Mouse (Mus musculus) heart, embryonic 15.5 days (tissue): ENCODE data around the gene Msmo1. TPM values are rescaled to one million over a fixed set of nuclear protein-coding genes. Genes with fewer than 3 reads are reported as not detected.
A peak's percentile ranks its signal among the peaks of the same experiment; 100 is the strongest.

Experiments
- ATAC-seq: fragments of 200-750 bp; cut with Nextera tagmentation; replicated peaks from 2 replicates; pipeline ENCODE4 v1.8.0; 2017; ENCODE audit warnings: low read depth, moderate TSS enrichment; ENCODE audit not compliant: insufficient number of reproducible peaks, insufficient read depth, low FRiP score
- H3K27ac ChIP-seq: fragments of 300-500 bp; sonication (generic); 2 replicates; pipeline ENCODE4 v1.5.1; 2015; ENCODE audit warnings: mild to moderate bottlenecking, inconsistent platforms
- H3K27me3 ChIP-seq: fragments of 300-500 bp; sonication (generic); 2 replicates; pipeline ENCODE4 v1.6.1; 2015; ENCODE audit warnings: inconsistent platforms
- H3K36me3 ChIP-seq: fragments of 300-500 bp; sonication (generic); 2 replicates; pipeline ENCODE4 v1.6.1; 2015; ENCODE audit warnings: mild to moderate bottlenecking, inconsistent platforms
- H3K4me1 ChIP-seq: fragments of 300-500 bp; sonication (generic); replicated peaks from 2 replicates; pipeline ENCODE4 v1.6.1; 2015; ENCODE audit warnings: inconsistent platforms
- H3K4me2 ChIP-seq: fragments of 300-500 bp; sonication (generic); 2 replicates; pipeline ENCODE4 v1.6.1; 2015; ENCODE audit warnings: inconsistent platforms, mild to moderate bottlenecking, moderate library complexity
- H3K4me3 ChIP-seq: fragments of 300-500 bp; sonication (generic); 2 replicates; pipeline ENCODE4 v1.5.1; 2015; ENCODE audit warnings: mild to moderate bottlenecking, inconsistent platforms
- H3K9ac ChIP-seq: fragments of 300-500 bp; sonication (generic); 2 replicates; pipeline ENCODE4 v1.6.1; 2015; ENCODE audit warnings: mild to moderate bottlenecking, inconsistent platforms
- H3K9me3 ChIP-seq: fragments of 300-500 bp; sonication (generic); replicated peaks from 2 replicates; pipeline ENCODE4 v1.6.1; 2016; ENCODE audit warnings: inconsistent platforms
- WGBS: fragments of 180-500 bp; shearing (Covaris S2); methylation state at CpG from one replicate; pipeline ENCODE4 v1.1.7; 2015; ENCODE audit warnings: mixed read lengths; 5-methylcytosine and 5-hydroxymethylcytosine counted together
- polyA plus RNA-seq: library from polyadenylated mRNA; unstranded; fragments of >200 nt; fragmentation: Nextera tagmentation; extraction: Ambion mirVana; gene quantifications from 2 replicates; pipeline ENCODE4 v1.2.1, GENCODE M21; 2015

Gene Msmo1
- polyA plus RNA-seq, 1 experiment from 2014 or later: 31.5 TPM

DNA sequence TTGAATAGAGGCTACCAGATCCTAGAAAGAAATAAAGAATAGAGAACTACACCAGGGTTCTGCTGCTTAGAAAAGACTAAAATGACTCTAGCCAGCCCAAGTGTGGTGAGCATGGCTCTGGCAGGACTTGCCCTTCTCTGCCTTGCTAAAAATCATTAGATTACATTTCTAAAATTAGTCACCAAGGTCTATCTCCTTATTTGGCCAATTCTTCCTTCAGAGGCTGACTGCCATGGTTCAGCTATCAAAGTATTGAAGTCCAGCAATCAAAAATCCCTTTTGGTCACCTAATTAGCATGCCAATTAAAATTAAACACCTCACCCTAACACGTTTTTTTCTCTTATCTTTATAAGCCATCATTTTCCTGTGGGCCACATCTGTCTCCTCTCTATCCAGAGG lies 22.0 kb downstream of the Msmo1 start:
- H3K4me1 ChIP-seq: no peaks in the 10 kb centered on the region
- no peaks in the 10 kb centered on the region for H3K27me3 ChIP-seq
- H3K4me2 ChIP-seq: no peak overlapping the region
- ATAC-seq: no peak
- no peak overlapping the region for H3K4me3 ChIP-seq
- no peak overlapping the region for H3K9ac ChIP-seq
- WGBS: 19% methylated on average over 1 of the region's 1 CpGs
- no peaks in the 10 kb centered on the region; the same call in 1 of the 2 replicates for H3K36me3 ChIP-seq
- H3K9me3 ChIP-seq: no peaks in the 10 kb centered on the region
- H3K27ac ChIP-seq: no peak overlapping the region

GRCm38 (mm10) chr8:64707481-64707880 lies 26.1 kb downstream of the Msmo1 start:
- H3K4me1 ChIP-seq: no peaks in the 10 kb centered on the region
- no peak overlapping the region for H3K9ac ChIP-seq
- no peaks in the 10 kb centered on the region for H3K9me3 ChIP-seq
- H3K4me2 ChIP-seq: no peak overlapping the region
- no peaks in the 10 kb centered on the region for H3K27me3 ChIP-seq
- H3K27ac ChIP-seq: no peak overlapping the region
- no peak for ATAC-seq
- no peaks in the 10 kb centered on the region for H3K36me3 ChIP-seq
- no peak overlapping the region for H3K4me3 ChIP-seq

- Histone ChIP-seq H3K9ac (no peak overlapping the region), H3K4me2 (no peak overlapping the region), H3K27ac (no peak overlapping the region), H3K36me3 (no peaks in the 10 kb centered on the region), H3K4me1 (no peaks in the 10 kb centered on the region), H3K9me3 (no peaks in the 10 kb centered on the region), H3K4me3 (no peak overlapping the region), H3K27me3 (no peaks in the 10 kb centered on the region)
- no peak for ATAC-seq
- WGBS: 51% methylated on average over 1 of the region's 1 CpGs
Measured at GRCm38 (mm10) chr8:64703191-64703590, 30.4 kb downstream of the Msmo1 start.

- Histone ChIP-seq H3K36me3 (no peaks in the 10 kb centered on the region), H3K27me3 (peaks cover 9% of the 10 kb centered on the region; the same call in 1 of the 2 replicates), H3K9ac (peak within 1 kb of the TSS; percentile 88), H3K9me3 (no peaks in the 10 kb centered on the region), H3K27ac (peak within 1 kb of the TSS; percentile 94), H3K4me1 (peaks cover 21% of the 10 kb centered on the region), H3K4me3 (peak within 1 kb of the TSS; percentile 88), H3K4me2 (peak within 1 kb of the TSS; percentile 88)
- ATAC-seq: peak; percentile 98
- WGBS: 0% methylated on average over 54 of the region's 54 CpGs
Measured at GRCm38 (mm10) chr8:64692651-64693201, 40.9 kb downstream of the Msmo1 start, which contains the start of gene Cpe. Gene Cpe (minus strand): TSS chr8:64693054.

DNA sequence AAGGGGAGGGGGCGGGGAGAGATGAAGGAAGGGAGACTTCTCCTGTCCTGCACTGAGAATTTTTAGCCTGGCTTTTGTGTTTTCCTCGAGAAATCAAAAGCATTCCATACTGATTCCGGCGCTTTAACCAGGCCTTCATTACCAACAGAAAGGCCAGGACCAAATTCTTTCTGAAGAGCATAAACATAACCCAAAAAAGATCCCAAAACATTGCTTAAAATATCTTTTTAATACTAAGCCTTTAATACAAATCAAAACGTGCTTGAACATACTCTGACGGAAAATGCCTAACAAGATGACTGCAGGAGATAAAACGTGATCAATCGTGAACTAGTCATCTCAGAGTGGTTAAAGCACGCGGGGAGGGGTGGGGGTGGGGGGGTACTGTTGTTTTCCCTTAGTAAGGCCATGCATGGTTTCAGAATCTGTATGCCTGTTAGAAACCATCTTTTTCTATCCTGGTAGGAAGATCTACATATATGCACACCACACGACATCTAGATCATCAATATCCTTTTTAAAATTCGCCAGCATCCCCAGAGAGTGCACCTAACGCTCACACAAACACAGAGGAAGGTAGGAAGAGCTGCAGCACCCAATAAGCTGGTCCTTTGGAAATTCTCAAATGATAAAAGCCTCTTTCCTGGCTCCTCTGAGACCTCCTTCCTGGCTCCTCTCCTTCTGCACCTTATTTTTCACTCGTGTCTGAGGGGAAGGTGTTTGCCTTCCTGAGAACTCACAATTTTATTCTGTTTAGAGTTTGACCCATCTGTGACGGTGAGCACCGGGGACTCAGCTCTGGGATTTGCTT lies 41.8 kb downstream of the Msmo1 start:
- Histone ChIP-seq H3K9ac (peak overlapping the region; percentile 88), H3K36me3 (no peaks in the 10 kb centered on the region), H3K27ac (peak overlapping the region; percentile 94)

DNA sequence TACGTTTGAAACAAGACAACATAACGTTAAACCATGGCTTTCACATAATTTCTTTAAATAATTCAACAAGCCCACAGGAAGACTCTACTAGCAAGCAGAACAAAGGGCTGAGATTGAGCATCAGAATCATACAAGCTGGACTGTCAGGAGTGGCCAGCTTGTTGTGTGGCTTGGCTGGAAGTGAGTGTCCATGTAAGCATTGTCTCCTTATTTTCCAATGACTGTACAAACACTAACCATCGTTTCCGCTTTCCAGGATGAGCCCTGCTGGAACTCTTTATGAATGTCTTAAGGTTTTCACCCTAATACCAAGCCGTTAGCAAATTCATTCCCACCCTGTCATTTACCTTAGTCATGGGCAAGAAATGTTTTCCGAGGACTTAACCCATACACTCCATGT lies 42.7 kb downstream of the Msmo1 start:
- Histone ChIP-seq H3K27ac (peak overlapping the region; percentile 1; the same call in 1 of the 2 replicates), H3K4me3 (no peak overlapping the region), H3K27me3 (peaks cover 9% of the 10 kb centered on the region; the same call in 1 of the 2 replicates), H3K9me3 (no peaks in the 10 kb centered on the region), H3K9ac (no peak overlapping the region), H3K36me3 (no peaks in the 10 kb centered on the region), H3K4me1 (peaks cover 26% of the 10 kb centered on the region), H3K4me2 (peak overlapping the region; percentile 88; the same call in 1 of the 2 replicates)
- ATAC-seq: no peak
- WGBS: 85% methylated on average over 6 of the region's 6 CpGs

More for the DNA sequence above, 41.8 kb downstream of the Msmo1 start:
- Histone ChIP-seq H3K4me3 (peak overlapping the region; percentile 88), H3K9me3 (no peaks in the 10 kb centered on the region), H3K27me3 (peaks cover 9% of the 10 kb centered on the region; the same call in 1 of the 2 replicates), H3K4me1 (peaks cover 22% of the 10 kb centered on the region), H3K4me2 (peak overlapping the region; percentile 88)
- no peak for ATAC-seq
- 15% methylated on average over 16 of the region's 16 CpGs for WGBS

GRCm38 (mm10) chr8:64690306-64690705 lies 43.3 kb downstream of the Msmo1 start:
- peaks cover 29% of the 10 kb centered on the region for H3K4me1 ChIP-seq
- ATAC-seq: no peak
- peaks cover 9% of the 10 kb centered on the region; the same call in 1 of the 2 replicates for H3K27me3 ChIP-seq
- H3K36me3 ChIP-seq: no peaks in the 10 kb centered on the region
- no peak overlapping the region for H3K4me3 ChIP-seq
- H3K4me2 ChIP-seq: no peak overlapping the region
- H3K9ac ChIP-seq: no peak overlapping the region
- WGBS: 77% methylated on average over 6 of the region's 6 CpGs
- H3K9me3 ChIP-seq: no peaks in the 10 kb centered on the region
- H3K27ac ChIP-seq: no peak overlapping the region; the same call in 1 of the 2 replicates

DNA sequence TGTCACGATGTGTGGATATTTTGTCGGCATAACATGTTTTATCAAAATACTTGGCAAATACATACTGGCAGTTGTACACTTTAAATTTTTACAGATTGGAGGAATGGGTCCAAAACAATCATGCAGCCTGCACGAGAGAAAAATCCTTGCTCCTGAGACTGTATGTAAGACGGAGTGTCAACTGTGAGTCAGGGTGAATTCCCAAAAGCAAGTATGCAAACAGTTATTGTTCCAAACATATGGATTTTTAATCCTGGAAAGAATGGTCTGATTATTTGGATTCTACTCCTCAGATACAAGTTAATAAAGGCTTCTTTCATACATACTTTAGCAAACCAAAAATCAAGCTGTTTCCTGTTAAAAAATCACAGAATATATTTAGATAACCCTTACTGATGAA lies 44.9 kb downstream of the Msmo1 start:
- Histone ChIP-seq H3K9me3 (no peaks in the 10 kb centered on the region), H3K36me3 (no peaks in the 10 kb centered on the region), H3K27me3 (peaks cover 3% of the 10 kb centered on the region; the same call in 1 of the 2 replicates), H3K4me3 (no peak overlapping the region), H3K27ac (0 out of 2 replicates have a peak overlapping the region, but pooled peaks have one; percentile 5), H3K9ac (no peak overlapping the region), H3K4me1 (peaks cover 29% of the 10 kb centered on the region), H3K4me2 (no peak overlapping the region)
- 48% methylated on average over 4 of the region's 4 CpGs for WGBS
- ATAC-seq: no peak

- Histone ChIP-seq H3K36me3 (no peaks in the 10 kb centered on the region), H3K4me1 (peaks cover 27% of the 10 kb centered on the region), H3K9ac (no peak overlapping the region), H3K4me2 (no peak overlapping the region), H3K9me3 (no peaks in the 10 kb centered on the region), H3K27me3 (no peaks in the 10 kb centered on the region), H3K4me3 (no peak overlapping the region), H3K27ac (peak overlapping the region; percentile 38)
- peak; percentile 42; the same call in 1 of the 2 replicates for ATAC-seq
- 19% methylated on average over 3 of the region's 3 CpGs for WGBS
Measured at GRCm38 (mm10) chr8:64688161-64688560, 45.4 kb downstream of the Msmo1 start.

DNA sequence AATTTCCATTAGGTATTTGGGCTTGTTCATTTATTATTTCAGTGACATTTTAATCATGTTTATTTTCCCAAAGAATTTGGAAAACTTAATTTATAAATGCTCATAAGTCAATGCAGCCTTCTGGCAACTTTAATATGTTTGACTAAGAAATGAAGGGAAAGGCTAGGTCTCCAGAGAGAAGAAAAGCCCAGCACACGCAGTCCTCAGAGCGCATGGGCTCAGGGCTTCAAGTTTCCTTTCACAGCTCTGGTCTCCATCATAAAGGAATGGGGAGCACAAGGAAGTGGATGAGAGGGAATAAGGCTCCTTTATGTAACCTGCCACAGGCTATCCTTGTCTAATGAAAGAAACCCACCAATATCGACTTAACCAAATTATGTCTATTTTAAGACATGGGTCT lies 51.1 kb downstream of the Msmo1 start:
- H3K27ac ChIP-seq: no peak overlapping the region
- ATAC-seq: no peak
- H3K36me3 ChIP-seq: no peaks in the 10 kb centered on the region
- H3K4me2 ChIP-seq: no peak overlapping the region
- no peak overlapping the region for H3K4me3 ChIP-seq
- no peaks in the 10 kb centered on the region for H3K9me3 ChIP-seq
- H3K27me3 ChIP-seq: no peaks in the 10 kb centered on the region
- H3K4me1 ChIP-seq: peaks cover 8% of the 10 kb centered on the region; the same call in 1 of the 2 replicates
- H3K9ac ChIP-seq: no peak overlapping the region
- 75% methylated on average over 3 of the region's 3 CpGs for WGBS

GRCm38 (mm10) chr8:64676381-64676780 lies 57.2 kb downstream of the Msmo1 start:
- WGBS: 68% methylated on average over 2 of the region's 2 CpGs
- Histone ChIP-seq H3K27ac (no peak overlapping the region), H3K9ac (no peak overlapping the region), H3K4me3 (no peak overlapping the region), H3K36me3 (no peaks in the 10 kb centered on the region), H3K9me3 (0 out of 2 replicates have a peak, but pooled peaks cover 4% of the 10 kb centered on the region), H3K4me1 (peaks cover 10% of the 10 kb centered on the region), H3K4me2 (no peak overlapping the region), H3K27me3 (no peaks in the 10 kb centered on the region)
- no peak for ATAC-seq
